Mouse (Mus musculus) ES-E14 (cell line): ENCODE measurements around the gene Scn2a. TPM values are rescaled to one million over a fixed set of nuclear protein-coding genes. Genes with fewer than 3 reads are reported as not detected.

Experiments used
- DNase-seq: peaks from one replicate; pipeline ENCODE4 v3.0.0-alpha.2; 2013; ENCODE audit warnings: low read depth, low spot score
- H3K27ac ChIP-seq: 2 replicates; pipeline ENCODE4 v1.5.1; 2012; ENCODE audit warnings: low read depth, mild to moderate bottlenecking, low read length, moderate library complexity, mixed read lengths; ENCODE audit not compliant: poor library complexity, insufficient read depth, severe bottlenecking
- H3K36me3 ChIP-seq: 2 replicates; pipeline ENCODE4 v1.6.1; 2012; ENCODE audit warnings: mild to moderate bottlenecking, low read length, moderate library complexity, mixed read lengths; ENCODE audit not compliant: control insufficient read depth, poor library complexity, insufficient read depth, severe bottlenecking
- H3K4me1 ChIP-seq, 2 experiments: fragments of 150-350 bp in 1 of 2; sonication (generic) in 1 of 2; 2 replicates each; pipeline ENCODE4 v1.6.1; 2012; ENCODE audit warnings: low read length in 2 of 2, mild to moderate bottlenecking in 1 of 2, mixed read lengths in 1 of 2; ENCODE audit not compliant: control insufficient read depth in 2 of 2, insufficient read depth in 2 of 2, poor library complexity in 1 of 2
- H3K4me3 ChIP-seq, 2 experiments: fragments of 150-350 bp in 1 of 2; sonication (generic) in 1 of 2; 2 replicates each; pipeline ENCODE4 v1.5.1; 2012; ENCODE audit warnings: low read length in 2 of 2, low read depth in 1 of 2, mild to moderate bottlenecking in 1 of 2, mixed read lengths in 1 of 2; ENCODE audit not compliant: insufficient read depth in 1 of 2, poor library complexity in 1 of 2, severe bottlenecking in 1 of 2
- H3K9ac ChIP-seq: 2 replicates; pipeline ENCODE4 v1.6.1; 2012; ENCODE audit warnings: low read depth, mild to moderate bottlenecking, low read length, mixed read lengths; ENCODE audit not compliant: poor library complexity, insufficient read depth, severe bottlenecking
- H3K9me3 ChIP-seq: fragments of 150-350 bp; sonication (generic); 2 replicates; pipeline ENCODE4 v1.6.1; 2012; ENCODE audit warnings: low read depth, mild to moderate bottlenecking, low read length; ENCODE audit not compliant: control insufficient read depth, insufficient read depth
- CHD2 ChIP-seq: IDR thresholded peaks from 2 replicates; pipeline ENCODE4 v1.6.1; 2014; ENCODE audit warnings: mild to moderate bottlenecking, low read depth, low read length, inconsistent platforms
- HCFC1 ChIP-seq: IDR thresholded peaks from 2 replicates; pipeline ENCODE4 v1.6.1; 2012; ENCODE audit warnings: low read length, inconsistent platforms, borderline replicate concordance; ENCODE audit not compliant: insufficient read depth
- MAFK ChIP-seq: IDR thresholded peaks from 2 replicates; pipeline ENCODE4 v1.6.1; 2014; ENCODE audit warnings: mild to moderate bottlenecking, low read depth, low read length, inconsistent platforms; ENCODE audit not compliant: insufficient read depth
- ZC3H11A ChIP-seq: IDR thresholded peaks from 2 replicates; pipeline ENCODE4 v1.6.1; 2012; ENCODE audit warnings: low read depth, mild to moderate bottlenecking, inconsistent platforms, low read length, borderline replicate concordance
- ZNF384 ChIP-seq: IDR thresholded peaks from 2 replicates; pipeline ENCODE4 v1.6.1; 2012; ENCODE audit warnings: low read depth, low read length, inconsistent platforms
- in situ Hi-C, 2 experiments: fragments of 600-800 bp; cut with MboI; formaldehyde crosslinking; loops; one replicate each; pipeline ENCODE4 v1.15.1; 2025; ENCODE audit warnings: low sequenced_read_pairs in 2 of 2, inconsistent platforms in 1 of 2; ENCODE audit not compliant: unreplicated experiment in 2 of 2
- total RNA-seq: library from RNA; depleted of rRNA; stranded (reverse); fragments of 300-350 nt; gene quantifications from 2 replicates; pipeline ENCODE4 v1.2.3, GENCODE M21; 2012

The Scn2a gene
- total RNA-seq, 1 experiment, result 1.9 TPM

DNA sequence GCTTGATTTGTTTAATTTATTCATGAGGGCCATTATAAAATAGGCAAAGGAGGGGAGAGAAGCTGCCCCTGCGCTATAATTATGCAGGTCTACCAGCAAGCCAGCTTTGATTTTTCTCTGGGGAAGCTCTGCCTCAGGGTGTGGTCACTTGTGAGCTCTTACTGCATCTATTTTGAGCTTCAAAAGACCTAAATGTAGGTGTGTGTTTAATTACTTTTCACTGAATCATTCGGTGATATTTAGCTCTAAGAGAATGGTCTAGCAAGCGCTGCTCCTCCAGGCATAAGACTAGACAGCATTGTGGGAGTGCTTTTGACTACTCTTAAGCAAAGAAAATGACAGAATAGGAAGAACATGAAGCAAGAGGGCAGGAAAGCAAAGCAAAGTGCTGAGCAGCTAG, 80.6 kb downstream of the Scn2a start:
- TF ChIP-seq ZC3H11A, result no peak
- no peak for TF ChIP-seq HCFC1
- no peak overlapping the region for H3K9ac ChIP-seq
- no peak for DNase-seq
- H3K4me1 ChIP-seq, result no peaks in the 10 kb centered on the region
- no peak overlapping the region for H3K4me3 ChIP-seq
- no peaks in the 10 kb centered on the region for H3K9me3 ChIP-seq
- H3K36me3 ChIP-seq, result no peaks in the 10 kb centered on the region
- in situ Hi-C loops, result no loop called here
- no peak overlapping the region for H3K27ac ChIP-seq

DNA sequence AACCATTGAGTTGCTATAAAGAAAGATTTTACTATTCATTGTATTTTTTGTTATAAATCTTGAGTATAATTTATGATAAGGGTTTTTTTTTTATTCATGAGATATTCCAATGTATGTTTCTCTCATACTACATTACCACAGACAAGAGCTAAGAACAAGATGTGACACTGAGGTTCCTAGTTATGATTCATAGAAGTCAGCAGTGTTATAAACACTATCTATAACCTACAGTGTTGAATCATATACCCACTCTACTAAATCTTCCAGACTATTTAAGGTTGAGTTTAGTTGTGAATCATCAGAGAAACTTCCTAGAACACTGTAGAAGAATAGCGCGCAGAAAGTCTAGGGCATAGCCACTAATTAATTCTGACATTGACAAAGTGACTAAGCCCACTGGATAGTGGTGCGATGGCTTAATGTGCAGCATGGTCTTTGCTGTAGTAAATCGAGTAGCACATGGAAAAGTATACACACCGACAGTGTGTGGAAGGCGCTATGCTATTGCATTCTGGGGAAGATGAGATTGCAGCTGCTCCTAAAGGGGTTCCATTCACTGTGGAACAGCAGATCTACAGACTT, 101.7 kb downstream of the Scn2a start:
- no peaks in the 10 kb centered on the region for H3K36me3 ChIP-seq
- H3K9me3 ChIP-seq, result no peaks in the 10 kb centered on the region
- in situ Hi-C loops, result no loop called here
- H3K27ac ChIP-seq, result no peak overlapping the region
- H3K4me1 ChIP-seq, result no peaks in the 10 kb centered on the region
- TF ChIP-seq MAFK, result no peak
- TF ChIP-seq ZC3H11A, result no peak
- no peak for TF ChIP-seq HCFC1
- TF ChIP-seq ZNF384, result no peak
- TF ChIP-seq CHD2, result no peak
- no peak overlapping the region for H3K9ac ChIP-seq
- no peak for DNase-seq
- H3K4me3 ChIP-seq, result no peak overlapping the region

DNA sequence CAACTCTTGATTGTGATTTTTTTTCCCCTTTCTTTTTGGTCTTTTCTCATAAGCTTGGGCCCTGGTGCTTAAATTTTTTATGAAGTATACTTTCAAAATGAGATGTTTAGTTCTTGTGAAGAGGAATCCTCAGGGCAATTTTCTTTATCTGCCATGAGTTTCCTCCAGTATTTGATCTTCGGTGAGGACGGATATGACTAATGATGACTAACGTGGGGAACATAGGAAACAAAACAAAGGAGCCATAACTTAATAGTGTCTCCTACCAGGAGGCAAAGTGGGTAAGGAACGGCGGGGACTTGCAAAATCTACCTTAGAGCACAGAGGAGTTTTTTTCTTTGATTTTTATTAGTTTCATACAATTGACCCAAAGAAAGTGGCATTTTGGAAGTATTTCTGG, 124.8 kb downstream of the Scn2a start:
- no peak overlapping the region for H3K4me3 ChIP-seq
- in situ Hi-C loops, result no loop called here
- TF ChIP-seq HCFC1 (no peak), MAFK (no peak), CHD2 (no peak), ZC3H11A (no peak), ZNF384 (no peak)
- DNase-seq, result no peak
- H3K27ac ChIP-seq, result no peak overlapping the region
- H3K9me3 ChIP-seq, result no peaks in the 10 kb centered on the region
- H3K9ac ChIP-seq, result no peak overlapping the region
- no peaks in the 10 kb centered on the region for H3K4me1 ChIP-seq
- no peaks in the 10 kb centered on the region for H3K36me3 ChIP-seq

DNA sequence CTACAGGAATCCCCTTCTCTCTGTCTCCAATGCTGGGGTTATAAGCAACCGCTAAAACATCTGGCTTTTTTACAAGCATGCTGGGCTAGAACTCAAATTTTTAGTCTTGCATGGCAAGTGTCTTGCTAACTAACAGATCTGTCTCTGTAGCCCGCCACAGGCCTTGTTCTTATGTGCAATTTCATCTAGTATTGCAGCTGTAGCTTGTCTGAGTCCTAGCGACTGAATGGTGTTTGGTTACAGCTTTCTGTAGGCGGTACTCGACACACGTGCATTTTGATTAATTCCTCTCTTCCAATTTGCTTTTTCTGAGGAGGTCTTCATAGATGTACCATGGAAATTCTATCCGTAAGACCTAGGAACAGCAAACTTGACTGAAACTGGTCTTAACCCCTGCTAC, 161.9 kb downstream of the Scn2a start:
- in situ Hi-C loops, result no loop called here
- DNase-seq, result no peak
- TF ChIP-seq ZNF384 (no peak), ZC3H11A (no peak), MAFK (no peak), HCFC1 (no peak), CHD2 (no peak)
- no peak overlapping the region for H3K27ac ChIP-seq
- H3K4me1 ChIP-seq, result peaks cover 0 to 3% of the 10 kb centered on the region in 2 experiments; a peak in 1 of 4 replicates
- no peaks in the 10 kb centered on the region for H3K36me3 ChIP-seq
- no peak overlapping the region for H3K9ac ChIP-seq
- no peaks in the 10 kb centered on the region for H3K9me3 ChIP-seq
- no peak overlapping the region for H3K4me3 ChIP-seq

DNA sequence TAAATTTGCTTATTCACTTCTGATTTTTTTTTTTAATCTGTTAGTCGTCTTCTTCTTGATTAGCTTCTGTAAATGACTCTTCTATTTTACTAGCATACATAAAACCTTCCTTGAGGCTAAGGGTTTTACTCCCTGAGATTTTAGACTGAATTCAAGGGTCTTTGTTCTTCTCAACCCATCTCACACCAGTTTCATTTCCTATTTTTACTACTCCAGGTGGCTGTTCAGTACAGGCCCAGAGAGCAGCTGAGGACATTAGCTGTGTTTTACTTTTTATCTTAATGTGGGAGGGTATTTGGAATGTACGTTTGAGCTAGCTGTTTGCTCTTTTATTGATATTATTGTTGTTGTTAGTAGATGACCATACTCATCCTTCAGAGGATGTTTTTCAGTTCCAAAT, 162.8 kb downstream of the Scn2a start:
- no peak overlapping the region for H3K9ac ChIP-seq
- H3K4me1 ChIP-seq, result peaks cover 0 to 3% of the 10 kb centered on the region in 2 experiments; a peak in 1 of 4 replicates
- no peaks in the 10 kb centered on the region for H3K36me3 ChIP-seq
- no peak for DNase-seq
- H3K4me3 ChIP-seq, result no peak overlapping the region
- no peak for TF ChIP-seq MAFK
- TF ChIP-seq ZC3H11A, result no peak
- TF ChIP-seq HCFC1, result no peak
- TF ChIP-seq CHD2, result no peak
- no peak for TF ChIP-seq ZNF384
- no peaks in the 10 kb centered on the region for H3K9me3 ChIP-seq
- H3K27ac ChIP-seq, result no peak overlapping the region
- in situ Hi-C loops, result no loop called here
